Mouse (Mus musculus): ENCODE data around the gene Tmie. TPM values are rescaled to one million over a fixed set of nuclear protein-coding genes. Genes with fewer than 3 reads are reported as not detected.

Tmie gene
- polyA plus RNA-seq, 1 experiment from 2014 or later: 3.6 TPM

GRCm38 (mm10) chr9:110891077-110891828 lies 11.3 kb upstream of the Tmie start:
- Histone ChIP-seq H3K9ac (replicated peaks; ENCODE audit: low read depth) (no peak overlapping the region), H3K27me3 (replicated peaks; ENCODE audit: insufficient read depth, low read length) (no peaks in the 10 kb centered on the region), H3K4me1 (ENCODE audit: insufficient read depth, low read depth, low read length) (no peaks in the 10 kb centered on the region; the same call in 1 of the 2 replicates), H3K36me3 (ENCODE audit: insufficient read depth, low read length) (peaks cover 12% of the 10 kb centered on the region; the same call in 1 of the 2 replicates), H3K27ac (ENCODE audit: low read length) (no peak overlapping the region), H3K4me2 (replicated peaks; ENCODE audit: low read depth, low read length) (no peak overlapping the region), H3K4me3 (ENCODE audit: low read depth, low read length) (no peak overlapping the region), H3K9me3 (ENCODE audit: low read length) (no peaks in the 10 kb centered on the region)
- 64% methylated on average over 12 of the region's 12 CpGs for WGBS
- TF ChIP-seq EP300 (IDR thresholded peaks at IDR 0.05) (0 out of 2 replicates have a peak, but pooled peaks have one; percentile 18), CTCF (IDR thresholded peaks at IDR 0.05) (no peak)
- peak; percentile 42 for DNase-seq (ENCODE audit: low spot score)
- ATAC-seq: peak; percentile 56

- no peaks in the 10 kb centered on the region; the same call in 1 of the 2 replicates for H3K4me1 ChIP-seq (ENCODE audit: insufficient read depth, low read depth, low read length)
- 0 out of 2 replicates have a peak, but pooled peaks have one; percentile 5 for ATAC-seq
- H3K4me3 ChIP-seq (ENCODE audit: low read depth, low read length): no peak overlapping the region
- 17% methylated on average over 20 of the region's 21 CpGs for WGBS
- H3K4me2 ChIP-seq (replicated peaks; ENCODE audit: low read depth, low read length): no peak overlapping the region
- H3K9ac ChIP-seq (replicated peaks; ENCODE audit: low read depth): no peak overlapping the region
- H3K27me3 ChIP-seq (replicated peaks; ENCODE audit: insufficient read depth, low read length): no peaks in the 10 kb centered on the region
- H3K36me3 ChIP-seq (ENCODE audit: insufficient read depth, low read length): peaks cover 12% of the 10 kb centered on the region; the same call in 1 of the 2 replicates
- DNase-seq (ENCODE audit: low spot score): peak; percentile 40
- TF ChIP-seq CTCF (IDR thresholded peaks at IDR 0.05) (peak; percentile 51), EP300 (IDR thresholded peaks at IDR 0.05) (no peak)
- H3K9me3 ChIP-seq (ENCODE audit: low read length): no peaks in the 10 kb centered on the region
- no peak overlapping the region for H3K27ac ChIP-seq (ENCODE audit: low read length)
These were observed 10.3 kb upstream of the Tmie start for GRCm38 (mm10) chr9:110890026-110890783.

GRCm38 (mm10) chr9:110888935-110889334 lies 9.0 kb upstream of the Tmie start:
- WGBS: 90% methylated on average over 14 of the region's 14 CpGs
- no peak overlapping the region for H3K27ac ChIP-seq (ENCODE audit: low read length)
- H3K27me3 ChIP-seq (replicated peaks; ENCODE audit: insufficient read depth, low read length): no peaks in the 10 kb centered on the region
- peaks cover 12% of the 10 kb centered on the region; the same call in 1 of the 2 replicates for H3K36me3 ChIP-seq (ENCODE audit: insufficient read depth, low read length)
- ATAC-seq (no peak), DNase-seq (ENCODE audit: low spot score) (no peak)
- H3K4me1 ChIP-seq (ENCODE audit: insufficient read depth, low read depth, low read length): no peaks in the 10 kb centered on the region; the same call in 1 of the 2 replicates
- no peak overlapping the region for H3K4me3 ChIP-seq (ENCODE audit: low read depth, low read length)
- no peak overlapping the region for H3K4me2 ChIP-seq (replicated peaks; ENCODE audit: low read depth, low read length)
- H3K9ac ChIP-seq (replicated peaks; ENCODE audit: low read depth): no peak overlapping the region
- no peaks in the 10 kb centered on the region for H3K9me3 ChIP-seq (ENCODE audit: low read length)
- TF ChIP-seq CTCF (IDR thresholded peaks at IDR 0.05): no peak
- no peak for TF ChIP-seq EP300 (IDR thresholded peaks at IDR 0.05)

GRCm38 (mm10) chr9:110887388-110888303 lies 7.7 kb upstream of the Tmie start:
- no peak overlapping the region for H3K9ac ChIP-seq (replicated peaks; ENCODE audit: low read depth)
- no peaks in the 10 kb centered on the region for H3K9me3 ChIP-seq (ENCODE audit: low read length)
- H3K27ac ChIP-seq (ENCODE audit: low read length): no peak overlapping the region
- 53% methylated on average over 9 of the region's 9 CpGs for WGBS
- TF ChIP-seq EP300 (IDR thresholded peaks at IDR 0.05) (no peak), CTCF (IDR thresholded peaks at IDR 0.05) (no peak)
- DNase-seq (ENCODE audit: low spot score) (no peak), ATAC-seq (no peak)
- H3K36me3 ChIP-seq (ENCODE audit: insufficient read depth, low read length): peaks cover 12% of the 10 kb centered on the region; the same call in 1 of the 2 replicates
- H3K27me3 ChIP-seq (replicated peaks; ENCODE audit: insufficient read depth, low read length): no peaks in the 10 kb centered on the region
- no peak overlapping the region for H3K4me2 ChIP-seq (replicated peaks; ENCODE audit: low read depth, low read length)
- H3K4me1 ChIP-seq (ENCODE audit: insufficient read depth, low read depth, low read length): no peaks in the 10 kb centered on the region; the same call in 1 of the 2 replicates
- H3K4me3 ChIP-seq (ENCODE audit: low read depth, low read length): no peak overlapping the region

GRCm38 (mm10) chr9:110881953-110882352 lies 2.0 kb upstream of the Tmie start:
- no peaks in the 10 kb centered on the region for H3K27me3 ChIP-seq (replicated peaks; ENCODE audit: insufficient read depth, low read length)

More at GRCm38 (mm10) chr9:110881953-110882352, 2.0 kb upstream of the Tmie start:
- Histone ChIP-seq H3K27ac (ENCODE audit: low read length) (peak overlapping the region; percentile 91), H3K9me3 (ENCODE audit: low read length) (no peaks in the 10 kb centered on the region), H3K4me1 (ENCODE audit: insufficient read depth, low read depth, low read length) (peaks cover 11% of the 10 kb centered on the region; the same call in 1 of the 2 replicates), H3K36me3 (ENCODE audit: insufficient read depth, low read length) (no peaks in the 10 kb centered on the region), H3K9ac (replicated peaks; ENCODE audit: low read depth) (no peak overlapping the region), H3K4me2 (replicated peaks; ENCODE audit: low read depth, low read length) (peak overlapping the region; percentile 83), H3K4me3 (ENCODE audit: low read depth, low read length) (no peak overlapping the region)
- DNase-seq (ENCODE audit: low spot score): peak; percentile 67
- TF ChIP-seq CTCF (IDR thresholded peaks at IDR 0.05): no peak
- peak; percentile 66; the same call in 1 of the 2 replicates for TF ChIP-seq EP300 (IDR thresholded peaks at IDR 0.05)
- WGBS: 46% methylated on average over 7 of the region's 7 CpGs
- ATAC-seq: peak; percentile 20; the same call in 1 of the 2 replicates
